Mouse (Mus musculus) frontal cortex, postnatal 10 days (tissue): ENCODE measurements at regions not wholly inside any gene's neighbourhood (a gene's known extent, or its start where the extent isn't known, plus 50 kb on each side); places are given as distances from the start of the nearest gene placed in this dataset.

Experiments used
- DNase-seq, 2 experiments: peaks; one replicate each; pipeline ENCODE4 v3.0.0; 2022; ENCODE audit warnings: low spot score in 2 of 2, mixed read lengths in 1 of 2

DNA sequence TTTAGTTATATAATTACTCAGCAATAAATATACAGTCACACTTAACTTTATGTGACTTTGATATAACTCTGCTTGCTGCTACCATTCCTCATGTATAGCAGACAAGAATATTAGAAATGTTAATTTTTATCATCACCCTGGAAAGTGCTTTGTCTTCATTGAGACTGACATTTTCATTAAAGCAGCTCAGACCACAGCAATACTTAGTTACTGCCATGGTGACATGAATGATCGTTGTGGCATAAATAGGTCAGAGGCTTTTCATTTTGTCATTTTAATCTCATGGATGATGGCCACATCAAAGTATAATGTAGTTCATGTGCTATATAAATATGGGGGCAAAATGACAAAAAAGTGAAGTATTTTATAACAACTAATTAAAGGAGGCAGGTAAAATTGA is 498.1 kb downstream of the Slc22a22 start:
- DNase-seq: no peak

DNA sequence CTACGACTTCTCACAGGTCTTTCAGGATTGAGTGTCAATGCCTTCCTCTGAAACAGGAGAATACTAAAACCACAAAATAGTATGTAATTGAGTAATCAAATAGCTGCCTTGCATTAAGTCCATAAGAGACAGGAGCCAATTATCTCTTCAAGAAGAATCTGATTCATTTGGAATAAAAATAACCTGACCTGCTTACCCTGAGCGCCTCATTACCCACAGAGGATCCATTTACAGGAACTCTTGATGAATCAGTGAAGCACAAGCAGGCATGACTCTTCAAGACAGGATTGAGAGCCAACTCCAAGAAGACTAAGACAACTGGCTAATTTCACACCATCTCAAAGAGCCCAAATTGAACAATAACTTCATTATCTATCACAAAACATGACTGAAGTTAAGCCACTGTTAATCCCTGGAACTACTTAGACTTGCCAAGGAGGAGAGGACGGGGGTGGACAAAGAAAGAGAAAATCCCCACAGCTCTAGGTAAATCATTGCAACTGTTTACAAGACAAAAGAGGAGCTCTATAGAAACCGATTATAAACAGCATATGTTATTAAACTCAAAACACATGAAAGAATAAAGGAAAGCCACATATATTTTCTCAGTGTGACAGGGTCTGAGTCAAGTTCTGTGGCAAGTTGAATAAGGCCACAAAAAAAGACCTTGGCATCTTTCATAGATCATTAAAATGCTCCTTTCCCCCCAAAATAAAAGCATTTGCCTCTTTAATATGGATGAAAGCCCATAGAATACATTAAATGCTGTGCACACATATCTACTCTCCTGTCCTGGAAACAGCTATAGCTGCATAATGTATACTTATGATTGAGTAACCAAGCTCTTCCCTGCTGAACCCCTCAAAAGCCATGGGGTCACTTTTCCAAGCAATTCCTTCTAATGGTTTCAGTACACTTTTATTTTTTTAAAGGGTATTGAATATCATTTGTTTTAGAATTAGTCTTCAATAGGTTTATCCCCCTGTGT is 501.7 kb downstream of the Slc22a22 start:
- DNase-seq: no peak

DNA sequence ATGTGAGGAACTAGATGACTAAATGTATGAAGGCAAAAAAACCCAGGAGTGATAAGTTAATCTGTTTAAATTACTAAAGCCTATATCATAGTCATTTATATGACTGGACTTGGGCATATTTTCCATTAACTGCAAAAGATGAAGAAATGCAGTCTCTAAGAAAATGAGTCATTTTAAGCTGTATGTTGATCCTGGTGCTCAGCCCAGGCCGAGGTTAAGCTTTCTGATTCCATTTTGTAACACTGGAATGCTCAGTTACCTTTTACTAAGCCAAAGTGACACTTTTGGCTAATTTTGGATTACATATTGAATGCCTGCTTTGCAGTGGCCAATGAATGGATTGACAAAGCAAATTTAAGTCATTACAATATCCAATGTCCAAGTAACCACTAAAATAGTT is 507.3 kb downstream of the Slc22a22 start:
- DNase-seq: no peak

DNA sequence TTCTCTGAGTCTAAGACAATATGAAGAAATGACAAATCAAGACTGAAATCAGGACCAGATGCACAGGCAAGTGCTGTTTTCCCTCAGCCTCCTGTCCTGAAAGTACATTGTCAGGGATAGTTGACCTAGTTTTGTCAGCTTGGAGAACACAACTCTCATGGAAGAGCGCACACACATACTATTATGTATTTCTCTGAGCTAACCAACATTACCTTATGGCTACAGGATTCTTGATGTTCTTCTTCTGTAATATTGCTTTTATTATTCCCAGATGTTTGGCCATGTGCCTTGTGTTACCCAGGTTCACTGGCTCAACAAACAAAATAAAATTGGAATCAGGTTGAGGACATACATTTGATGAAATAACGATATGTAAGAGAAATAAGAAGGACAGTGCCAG is 521.1 kb downstream of the Slc22a22 start:
- no peak for DNase-seq

DNA sequence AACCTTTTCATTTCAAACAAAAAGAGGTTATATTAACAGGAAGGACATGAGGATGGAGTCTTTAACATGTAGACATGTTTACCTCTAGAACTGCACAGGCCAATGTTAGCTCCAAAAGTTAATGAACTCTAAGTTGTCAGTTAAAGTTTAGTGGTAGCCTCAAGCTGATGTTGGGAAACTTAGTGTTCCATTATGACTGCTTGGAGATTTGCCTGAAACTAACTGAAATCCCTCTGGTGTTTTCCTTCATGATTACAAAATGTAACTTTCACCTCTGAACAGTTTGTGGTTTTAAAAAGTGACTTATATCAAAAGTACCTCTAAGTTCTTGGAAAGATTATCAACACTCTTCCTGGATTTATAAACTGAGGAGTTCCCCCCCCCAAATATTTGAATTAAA is 525.2 kb downstream of the Slc22a22 start:
- DNase-seq: no peak

DNA sequence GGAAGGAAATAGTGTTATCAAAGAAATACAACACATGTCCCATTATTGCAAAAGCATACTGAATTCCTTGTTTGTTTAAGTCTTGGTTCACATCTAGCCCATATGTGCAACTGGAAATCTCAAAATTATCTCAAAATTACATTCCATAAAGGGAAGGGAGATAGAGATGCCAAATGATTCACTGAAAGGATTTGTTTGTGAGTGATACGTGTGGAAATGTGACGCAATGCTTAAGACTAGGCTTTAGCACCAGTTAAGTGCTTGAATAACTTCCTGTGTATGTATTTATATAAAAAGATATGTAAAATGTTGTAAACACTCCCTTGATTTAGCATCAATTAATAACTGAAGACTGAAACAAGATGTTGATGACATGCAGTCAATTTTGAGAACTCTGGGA is 526.6 kb downstream of the Slc22a22 start:
- no peak for DNase-seq

DNA sequence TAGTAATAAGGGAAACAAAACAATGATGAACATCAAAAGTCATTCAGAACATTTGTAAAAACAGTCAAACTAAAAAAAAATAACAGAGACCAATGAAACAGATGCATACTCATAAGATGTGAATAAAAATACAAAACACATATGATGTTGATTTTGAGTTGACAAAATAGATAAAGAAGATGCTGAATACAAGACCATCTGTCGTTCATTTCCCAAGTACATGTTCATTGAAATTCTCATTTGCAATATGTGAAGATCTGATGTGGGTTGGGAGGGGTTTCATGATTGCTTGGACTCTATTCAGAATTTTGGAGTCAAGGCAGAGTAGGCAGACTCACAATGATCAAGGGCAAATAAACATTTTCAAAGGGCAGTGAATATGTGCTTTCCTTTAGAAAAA is 536.5 kb downstream of the Slc22a22 start:
- DNase-seq: no peak

DNA sequence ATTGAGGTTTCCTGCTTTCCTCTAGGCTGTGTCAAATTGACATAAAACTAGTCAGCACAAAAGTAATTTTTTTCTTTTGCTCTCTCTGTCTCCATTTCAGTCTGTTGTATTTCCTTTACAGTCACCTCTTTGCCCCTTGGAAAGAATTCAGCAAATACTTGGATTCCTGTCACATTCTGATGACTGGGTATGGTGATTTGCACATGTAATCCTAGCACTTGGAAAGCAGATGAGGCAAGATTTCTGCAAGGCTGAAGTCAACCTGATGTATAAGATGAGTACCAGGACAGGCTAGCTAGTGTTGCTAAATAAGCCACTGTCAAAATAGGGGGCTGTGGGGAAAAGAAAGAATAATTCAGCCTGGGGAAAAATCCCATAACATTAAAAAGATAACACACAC is 580.9 kb downstream of the Slc22a22 start:
- no peak for DNase-seq

DNA sequence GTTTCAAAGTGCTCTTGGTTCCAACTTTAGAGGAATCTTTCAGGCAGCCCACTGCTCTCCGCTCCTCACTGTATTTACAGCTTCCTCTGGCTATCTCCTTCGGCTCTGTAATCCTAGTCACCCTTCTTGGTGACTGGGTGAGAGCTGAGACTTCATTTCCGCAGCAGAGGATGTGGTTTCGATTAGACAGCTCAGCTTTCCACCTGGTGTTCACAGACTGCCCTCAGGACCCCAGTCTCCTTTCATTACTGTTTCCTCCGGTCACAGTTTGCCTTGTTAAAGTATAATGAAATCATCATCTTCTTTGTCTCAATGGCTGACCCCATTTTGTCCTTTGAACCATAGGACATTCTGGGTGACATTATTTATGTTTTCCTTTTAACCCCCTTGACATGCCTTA is 595.9 kb downstream of the Slc22a22 start:
- DNase-seq: no peak

DNA sequence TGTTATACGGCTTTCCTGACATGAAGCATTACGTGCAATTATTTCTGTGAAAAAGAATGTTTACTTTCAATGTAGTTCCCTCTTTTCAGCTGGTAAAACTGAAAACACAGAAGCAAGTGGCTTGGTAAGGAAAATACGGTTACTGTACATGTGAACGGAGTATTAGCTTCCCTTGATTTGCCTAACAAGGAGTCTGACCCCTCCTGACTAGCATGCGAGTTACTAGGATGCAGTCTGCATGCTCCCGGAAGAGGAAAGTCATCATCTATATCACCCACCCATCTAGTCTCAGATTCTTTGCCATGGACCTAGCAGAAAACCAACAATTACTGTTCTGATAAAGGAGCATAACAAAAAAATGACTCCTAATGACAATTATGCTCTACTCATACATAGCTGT is 611.5 kb downstream of the Slc22a22 start:
- DNase-seq: no peak

DNA sequence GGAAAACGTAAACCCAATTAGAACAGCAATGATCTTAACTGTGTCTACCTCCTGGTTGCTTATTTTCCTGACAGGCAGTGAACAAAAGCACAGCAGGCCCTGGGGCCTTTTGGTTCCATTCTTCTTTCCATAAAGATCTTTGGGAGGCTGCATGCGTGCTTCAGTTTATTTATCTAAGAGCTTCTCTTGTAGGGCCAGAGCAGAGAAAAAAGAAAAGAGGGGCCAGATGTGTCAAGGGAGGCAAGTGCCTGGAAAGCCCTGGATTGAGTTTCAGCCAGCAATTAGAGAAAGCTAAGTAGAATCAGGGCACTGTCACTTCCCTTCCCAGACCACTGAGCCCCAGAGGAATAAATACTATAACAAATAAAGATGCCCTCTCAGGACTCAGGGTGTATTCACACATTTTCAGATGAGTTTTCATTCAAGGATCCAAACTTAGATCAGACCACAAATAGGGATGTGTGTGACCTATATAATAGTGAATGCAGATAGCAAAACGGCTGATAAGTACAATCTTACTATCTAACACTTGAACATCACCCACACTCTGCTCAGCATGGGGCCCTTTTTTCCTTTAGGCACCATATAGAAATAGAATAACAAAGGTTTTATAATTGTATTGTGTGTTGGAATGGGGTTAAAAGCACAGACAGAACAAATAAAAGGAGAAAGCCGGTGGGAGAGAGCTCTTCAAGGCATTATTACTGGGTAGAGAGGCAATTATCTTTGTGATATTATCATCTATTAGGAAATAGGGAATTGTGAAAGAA is 612.2 kb downstream of the Slc22a22 start:
- no peak for DNase-seq

DNA sequence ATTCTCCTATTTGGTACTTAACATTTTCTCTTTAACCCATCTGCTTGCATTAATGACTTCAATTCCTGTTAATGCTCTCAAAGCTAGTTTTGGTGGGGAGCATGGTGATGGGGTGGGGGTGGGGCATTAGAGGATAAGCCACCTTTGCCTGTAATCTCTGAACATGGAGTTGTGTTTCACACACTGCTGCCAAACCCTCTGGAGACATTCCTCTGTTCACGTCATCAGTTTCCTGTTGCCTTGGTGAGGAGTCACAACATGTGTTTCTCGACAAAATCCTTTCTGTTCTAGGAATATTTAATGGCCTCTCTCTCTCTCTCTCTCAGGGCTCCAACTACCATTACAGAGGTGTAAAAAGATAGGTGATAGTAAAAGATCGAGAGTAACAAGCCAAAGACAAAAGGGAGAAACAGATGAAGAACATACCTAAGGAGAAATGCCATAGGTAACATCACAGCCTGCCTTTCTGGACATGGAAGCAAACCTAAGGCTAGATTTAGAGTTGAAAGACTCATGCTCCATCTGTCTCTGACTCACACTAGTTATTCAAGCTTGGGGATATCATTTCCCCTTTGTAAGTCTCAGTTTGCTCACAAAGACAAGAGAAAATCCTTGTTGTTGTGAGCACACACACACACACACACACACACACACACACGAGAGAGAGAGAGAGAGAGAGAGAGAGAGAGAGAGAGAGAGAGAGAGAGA is 618.6 kb downstream of the Slc22a22 start:
- DNase-seq: no peak

DNA sequence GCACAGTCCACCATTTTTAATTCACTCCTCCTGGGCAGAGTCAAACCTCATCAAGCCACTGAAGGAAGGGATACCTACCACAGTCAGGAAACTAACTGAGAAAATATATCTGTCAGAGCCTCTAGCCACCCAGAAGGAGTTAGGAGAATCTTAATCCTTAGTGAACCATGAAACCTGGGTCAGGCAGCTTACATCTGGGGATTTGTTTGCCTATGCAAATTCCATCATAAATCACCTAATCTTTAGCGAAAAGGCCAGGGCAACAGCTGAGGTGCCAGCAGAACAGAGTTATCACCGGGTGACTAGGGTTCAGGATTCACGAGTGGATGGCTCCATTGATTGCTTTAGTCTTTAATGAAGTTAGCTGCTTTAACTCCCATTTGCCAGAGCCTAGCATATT is 619.3 kb downstream of the Slc22a22 start:
- no peak for DNase-seq

DNA sequence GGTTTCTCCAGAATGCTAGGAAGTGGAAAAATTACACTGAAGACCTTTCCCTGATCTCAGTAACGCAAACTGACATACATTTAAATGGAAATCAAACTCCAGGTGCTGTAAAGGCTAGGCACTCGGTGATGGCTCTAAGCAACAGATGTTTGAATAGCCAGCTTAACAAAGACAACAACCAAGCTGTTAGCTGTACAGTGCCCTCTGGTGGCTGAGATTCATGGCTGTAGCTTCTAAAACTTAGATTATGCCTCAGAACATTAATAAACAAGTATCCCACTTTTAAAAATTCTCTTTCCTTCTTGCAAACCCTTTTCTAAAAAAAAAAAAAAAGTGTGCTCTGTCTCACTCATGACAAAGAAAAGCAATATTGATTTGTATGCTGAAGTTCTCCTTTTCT is 621.4 kb downstream of the Slc22a22 start:
- DNase-seq: peak in 1 of 2 experiments; percentile 30

DNA sequence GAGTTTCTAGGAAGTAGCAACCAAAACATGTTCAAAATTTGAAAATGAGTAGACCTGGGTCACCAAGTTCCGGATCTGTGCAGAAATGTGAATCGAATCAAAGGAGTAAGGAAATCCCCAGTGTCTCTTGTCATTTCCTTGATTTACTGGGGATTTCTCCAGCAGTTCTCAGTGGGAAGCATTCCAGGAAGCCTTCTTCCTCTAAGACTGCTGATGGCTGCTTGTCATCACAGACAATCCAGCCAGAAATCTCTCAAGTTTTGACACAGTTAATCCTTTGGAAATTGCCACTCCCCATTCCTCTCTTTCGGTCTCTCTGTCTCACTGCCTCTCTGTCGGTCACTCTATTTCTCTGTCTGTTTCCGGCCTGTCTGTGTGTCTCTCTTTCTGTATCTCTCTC is 624.3 kb downstream of the Slc22a22 start:
- DNase-seq: no peak

DNA sequence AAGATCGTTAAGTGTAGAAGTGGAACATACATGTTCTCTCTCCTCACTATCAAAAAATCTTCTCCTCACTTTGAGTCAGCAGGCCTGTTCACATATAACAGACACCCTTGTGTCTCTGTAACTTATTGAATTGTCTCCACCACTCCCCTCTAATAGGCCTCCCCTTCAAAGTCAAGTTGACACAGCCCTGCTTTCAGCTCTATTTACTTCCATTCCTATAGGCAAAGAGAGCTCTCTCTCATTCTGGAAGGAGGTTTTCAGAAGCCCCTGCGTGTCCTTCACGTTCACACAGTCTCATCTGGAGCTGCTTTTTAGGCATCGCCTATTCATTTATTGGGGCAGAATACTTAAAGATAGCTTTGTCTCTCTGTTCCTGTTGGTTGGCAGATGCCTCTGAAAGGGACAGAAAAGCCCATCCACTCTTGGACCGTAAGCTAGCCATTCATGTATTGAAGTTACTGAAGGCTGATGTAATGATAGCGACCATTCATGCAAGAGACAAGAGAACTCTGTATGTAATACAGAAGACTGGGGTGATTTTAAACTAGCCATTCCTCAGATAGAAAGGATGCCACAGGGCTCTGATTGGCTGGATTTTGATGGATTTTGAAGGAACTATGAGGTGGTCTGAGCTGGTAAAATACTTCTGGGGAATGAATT is 629.8 kb downstream of the Slc22a22 start:
- no peak for DNase-seq

DNA sequence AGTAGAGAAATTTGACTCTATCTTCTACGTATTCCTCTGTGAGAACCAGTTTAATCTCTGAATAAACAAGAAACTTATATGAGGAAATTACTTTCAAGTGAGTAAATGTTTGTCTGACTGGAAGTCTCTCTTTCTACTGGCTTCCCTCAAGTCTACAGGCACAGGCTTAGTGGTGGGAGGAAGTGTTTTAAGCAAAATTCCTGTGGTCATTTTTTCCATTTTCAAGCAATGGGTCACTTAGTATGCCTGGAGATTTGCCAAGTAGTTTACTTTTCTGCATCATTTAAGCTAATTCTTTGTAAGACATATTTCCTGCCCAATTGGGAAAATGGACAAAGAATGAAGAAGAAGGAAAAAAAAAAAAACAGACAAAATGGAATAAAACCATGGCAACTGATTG is 632.9 kb downstream of the Slc22a22 start:
- DNase-seq: no peak

DNA sequence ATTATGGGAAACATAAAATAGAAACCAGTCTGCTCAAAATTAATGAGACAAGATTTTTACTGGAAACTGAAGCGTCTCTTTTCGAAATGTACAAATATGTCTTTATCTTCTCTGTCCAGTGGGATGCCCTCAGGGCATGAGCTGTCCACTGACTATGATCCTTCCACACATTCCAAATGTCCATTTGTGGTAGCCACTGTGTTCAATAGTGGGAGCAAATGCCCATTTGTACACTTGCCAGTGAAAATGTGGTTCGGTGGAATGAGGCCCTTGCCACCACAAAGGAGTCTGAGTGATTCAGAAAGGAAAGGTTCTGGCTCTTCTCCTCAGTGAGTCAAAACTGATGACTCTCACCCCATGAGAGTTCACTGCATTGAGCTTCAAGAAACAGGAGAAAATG is 635.9 kb downstream of the Slc22a22 start:
- no peak for DNase-seq

DNA sequence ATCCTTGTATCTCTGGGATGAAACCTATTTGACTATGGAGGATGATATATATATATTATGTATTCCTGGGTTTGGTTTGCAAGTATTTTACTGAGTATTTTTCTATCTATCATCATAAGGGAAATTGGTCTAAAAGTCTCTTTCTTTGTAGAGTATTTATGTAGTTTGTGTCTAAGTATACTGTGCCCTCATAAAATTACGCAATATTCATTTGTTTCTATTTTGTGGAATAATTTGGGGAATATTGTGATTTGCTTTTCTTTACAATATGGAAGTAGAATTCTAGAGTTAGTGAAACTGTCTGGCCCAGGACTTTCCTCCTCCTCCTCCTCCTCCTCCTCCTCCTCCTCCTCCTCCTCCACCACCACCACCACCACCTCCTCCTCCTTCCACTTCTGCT is 640.1 kb downstream of the Slc22a22 start:
- no peak for DNase-seq

DNA sequence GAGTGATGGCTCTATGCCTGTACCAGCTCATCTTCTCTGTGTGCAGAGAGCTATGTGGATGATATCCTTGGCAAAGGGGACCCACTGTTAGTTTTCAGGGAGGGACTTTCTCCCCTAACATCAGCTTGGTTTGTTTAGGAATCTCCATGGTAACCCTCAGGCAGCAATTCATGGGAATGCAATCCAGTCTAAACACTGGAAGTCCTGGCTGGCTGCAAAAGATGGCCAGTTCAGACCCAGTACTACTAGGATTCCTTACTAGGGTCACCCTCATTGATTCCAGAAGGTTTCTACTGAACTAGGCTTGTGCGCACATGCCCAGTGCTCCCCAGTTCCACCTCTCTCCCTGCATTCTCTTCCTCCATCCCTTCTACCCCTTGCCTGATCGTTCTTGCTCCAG is 642.8 kb downstream of the Slc22a22 start:
- DNase-seq: no peak

DNA sequence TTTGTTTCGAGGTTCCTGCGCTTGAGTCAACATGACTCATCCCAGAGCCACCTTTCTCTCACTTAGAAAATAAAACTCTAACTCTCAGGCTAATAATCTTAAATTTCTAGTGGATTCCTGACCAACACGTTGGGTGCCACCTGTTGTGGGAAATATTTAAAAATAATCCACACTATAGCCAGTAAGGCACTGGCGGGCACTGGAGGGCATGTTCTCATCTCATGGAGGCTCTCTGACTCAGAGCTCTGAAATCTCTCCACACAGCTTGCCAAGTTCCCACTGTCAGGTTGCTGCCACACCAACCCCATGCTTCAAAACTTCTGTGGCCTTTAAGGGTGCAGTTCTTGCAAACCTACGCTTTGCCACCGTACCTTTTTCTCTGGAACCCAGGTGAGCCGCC is 644.8 kb downstream of the Slc22a22 start:
- DNase-seq: no peak
